Mouse (Mus musculus) brain, embryonic 14.5 days (tissue): ENCODE data around the gene Abca12.

Experiments
- CTCF ChIP-seq: fragments of 200-500 bp; IDR thresholded peaks from 2 replicates; pipeline ENCODE4 v1.5.1; 2012; ENCODE audit warnings: inconsistent platforms, mild to moderate bottlenecking, moderate library complexity, borderline replicate concordance; ENCODE audit not compliant: insufficient read depth, insufficient read length; ENCODE audit errors: extremely low read depth
- POLR2A ChIP-seq: fragments of 200-500 bp; IDR thresholded peaks from 2 replicates; pipeline ENCODE4 v1.6.1; 2012; ENCODE audit warnings: mild to moderate bottlenecking, inconsistent platforms, borderline replicate concordance; ENCODE audit not compliant: poor library complexity, insufficient read depth, insufficient read length, severe bottlenecking; ENCODE audit errors: extremely low read depth

GRCm38 (mm10) chr1:71396105-71396504 is 18.6 kb downstream of the Abca12 start:
- TF ChIP-seq POLR2A (no peak), CTCF (no peak)
